Mouse (Mus musculus) MEL (cell line): Measurements from ENCODE around the gene Shpk. TPM values are rescaled to one million over a fixed set of nuclear protein-coding genes. Genes with fewer than 3 reads are reported as not detected.

Experiments
- DNase-seq: peaks from one replicate; pipeline ENCODE4 v3.0.0; 2011; ENCODE audit warnings: low read depth, low spot score
- H3K27ac ChIP-seq: 2 replicates; pipeline ENCODE4 v1.5.1; 2012; ENCODE audit warnings: low read depth, mild to moderate bottlenecking, control low read depth, low read length, moderate library complexity; ENCODE audit not compliant: control insufficient read depth
- H3K27me3 ChIP-seq, 2 experiments: fragments of 150-350 bp in 1 of 2; sonication (generic) in 1 of 2; 2 replicates each; pipeline ENCODE4 v1.6.1; 2012; ENCODE audit warnings: low read length in 2 of 2, mild to moderate bottlenecking in 2 of 2, improper control_type of control experiment in 1 of 2, moderate library complexity in 1 of 2; ENCODE audit not compliant: insufficient read depth in 2 of 2, control insufficient read depth in 1 of 2
- H3K36me3 ChIP-seq, 2 experiments: 2 replicates each; pipeline ENCODE4 v1.6.1; 2012 to 2014; ENCODE audit warnings: low read length in 2 of 2, improper control_type of control experiment in 1 of 2, inconsistent platforms in 1 of 2, mild to moderate bottlenecking in 1 of 2; ENCODE audit not compliant: insufficient read depth in 2 of 2, control insufficient read depth in 1 of 2
- H3K4me1 ChIP-seq, 2 experiments: fragments of 150-350 bp in 1 of 2; sonication (generic) in 1 of 2; 2 replicates each; pipeline ENCODE4 v1.6.1; 2012; ENCODE audit warnings: low read length in 2 of 2, improper control_type of control experiment in 1 of 2, mild to moderate bottlenecking in 1 of 2; ENCODE audit not compliant: insufficient read depth in 2 of 2, control insufficient read depth in 1 of 2
- H3K4me3 ChIP-seq, 2 experiments: fragments of 150-350 bp in 1 of 2; sonication (generic) in 1 of 2; 2 replicates each; pipeline ENCODE4 v1.5.1; 2012; ENCODE audit warnings: low read depth in 2 of 2, low read length in 2 of 2, mild to moderate bottlenecking in 2 of 2, moderate library complexity in 2 of 2, control low read depth in 1 of 2, improper control_type of control experiment in 1 of 2; ENCODE audit not compliant: control insufficient read depth in 1 of 2, insufficient read depth in 1 of 2
- H3K79me2 ChIP-seq: 2 replicates; pipeline ENCODE4 v1.6.1; 2012; ENCODE audit warnings: mild to moderate bottlenecking, low read length, moderate library complexity; ENCODE audit not compliant: control insufficient read depth, poor library complexity, insufficient read depth
- H3K9ac ChIP-seq: 2 replicates; pipeline ENCODE4 v1.6.1; 2012; ENCODE audit warnings: low read depth, mild to moderate bottlenecking, control low read depth, low read length, moderate library complexity; ENCODE audit not compliant: control insufficient read depth, poor library complexity, severe bottlenecking
- H3K9me3 ChIP-seq: fragments of 150-350 bp; sonication (generic); replicated peaks from 2 replicates; pipeline ENCODE4 v1.6.1; 2012; ENCODE audit warnings: mild to moderate bottlenecking, low read length, improper control_type of control experiment, moderate library complexity; ENCODE audit not compliant: insufficient read depth
- ETS1 ChIP-seq: IDR thresholded peaks from 2 replicates; pipeline ENCODE4 v1.6.1; 2012; ENCODE audit warnings: low read depth, mild to moderate bottlenecking, inconsistent platforms, low read length, improper control_type of control experiment, moderate library complexity
- GATA1 ChIP-seq: IDR thresholded peaks from 2 replicates; pipeline ENCODE4 v1.6.1; 2011; ENCODE audit warnings: low read depth, low read length, improper control_type of control experiment
- MAX ChIP-seq: IDR thresholded peaks from 2 replicates; pipeline ENCODE4 v1.6.1; 2011; ENCODE audit warnings: low read length, improper control_type of control experiment
- MEF2A ChIP-seq: IDR thresholded peaks from 2 replicates; pipeline ENCODE4 v1.6.1; 2014; ENCODE audit warnings: low read depth, mild to moderate bottlenecking, inconsistent platforms, low read length, improper control_type of control experiment; ENCODE audit not compliant: poor library complexity, insufficient replicate concordance, severe bottlenecking; ENCODE audit errors: extremely low read depth
- MYB ChIP-seq: IDR thresholded peaks from 2 replicates; pipeline ENCODE4 v1.6.1; 2011; ENCODE audit warnings: mild to moderate bottlenecking, low read depth, low read length, improper control_type of control experiment
- MYC ChIP-seq: IDR thresholded peaks from 2 replicates; pipeline ENCODE4 v1.6.1; 2011; ENCODE audit warnings: low read depth, mild to moderate bottlenecking, low read length, improper control_type of control experiment, moderate library complexity
- POLR2AphosphoS2 ChIP-seq: IDR thresholded peaks from 2 replicates; pipeline ENCODE4 v1.6.1; 2011; ENCODE audit warnings: low read length, improper control_type of control experiment
- TAL1 ChIP-seq: IDR thresholded peaks from 2 replicates; pipeline ENCODE4 v1.6.1; 2012; ENCODE audit warnings: mild to moderate bottlenecking, inconsistent platforms, low read length, moderate library complexity, mixed read lengths
- TCF12 ChIP-seq: IDR thresholded peaks from 2 replicates; pipeline ENCODE4 v1.6.1; 2014; ENCODE audit warnings: low read depth, mild to moderate bottlenecking, inconsistent platforms, low read length, improper control_type of control experiment, moderate library complexity
- UBTF ChIP-seq: IDR thresholded peaks from 2 replicates; pipeline ENCODE4 v1.6.1; 2012; ENCODE audit warnings: low read depth, mild to moderate bottlenecking, inconsistent platforms, low read length, improper control_type of control experiment, moderate library complexity, borderline replicate concordance; ENCODE audit not compliant: insufficient read depth
- USF2 ChIP-seq, 2 experiments: IDR thresholded peaks; 2 replicates each; pipeline ENCODE4 v1.6.1; 2011 to 2012; ENCODE audit warnings: improper control_type of control experiment in 2 of 2, low read length in 2 of 2, borderline replicate concordance in 1 of 2, inconsistent platforms in 1 of 2, low read depth in 1 of 2, mild to moderate bottlenecking in 1 of 2; ENCODE audit not compliant: insufficient read depth in 1 of 2
- polyA plus RNA-seq, 2 experiments: library from polyadenylated mRNA; stranded (reverse) in 1 of 2; unstranded in 1 of 2; fragments of >175 nt in 1 of 2; fragments of >200 nt in 1 of 2; gene quantifications; 2 replicates each; pipeline versions ENCODE4 v1.2.1 to v1.2.4; 2012; ENCODE audit warnings: low replicate concordance in 2 of 2, low read depth in 1 of 2; ENCODE audit not compliant: insufficient read length in 2 of 2, insufficient read depth in 1 of 2, missing spikeins in 1 of 2
- total RNA-seq: library from RNA; depleted of rRNA; stranded (reverse); fragments of 300-350 nt; gene quantifications from 2 replicates; pipeline ENCODE4 v1.2.3, GENCODE M21; 2012

The Shpk gene
- total and polyA plus RNA-seq, 3 experiments = 1.4 to 1.6 TPM; not detected in 1

DNA sequence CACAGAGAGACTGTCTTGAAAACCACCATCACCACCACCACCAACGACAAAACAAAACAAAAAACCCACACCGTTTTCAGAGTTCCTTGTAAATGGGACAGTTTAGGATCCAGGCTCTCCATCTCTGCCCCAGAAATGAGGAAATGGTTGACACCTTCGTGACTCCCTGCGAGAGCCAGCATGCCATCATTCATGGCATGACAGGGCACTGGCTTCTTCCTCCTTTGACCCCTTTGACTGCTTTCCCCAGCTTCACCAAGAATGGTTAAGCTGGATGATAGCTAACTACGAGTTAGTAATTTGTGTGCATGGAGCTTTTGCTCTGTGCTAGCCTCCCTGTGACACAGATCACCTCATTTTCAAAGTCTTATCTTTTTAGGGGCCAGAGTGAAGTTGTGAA is 37.0 kb upstream of the Shpk start:
- H3K9me3 ChIP-seq = no peaks in the 10 kb centered on the region
- H3K4me3 ChIP-seq = no peak overlapping the region
- H3K27me3 ChIP-seq = no peaks in the 10 kb centered on the region; a peak in 1 of 4 replicates
- no peaks in the 10 kb centered on the region for H3K79me2 ChIP-seq
- TF ChIP-seq USF2 (IDR thresholded peaks at IDR 0.05; ENCODE audit: borderline replicate concordance in 1 of 2, insufficient read depth in 1 of 2, low read depth in 1 of 2, low read length in 2 of 2) = no peak
- no peak for TF ChIP-seq MAX
- no peak for TF ChIP-seq TCF12
- no peak for TF ChIP-seq MEF2A
- TF ChIP-seq MYB = no peak
- no peak for TF ChIP-seq UBTF
- no peak for TF ChIP-seq GATA1
- no peak for TF ChIP-seq ETS1
- TF ChIP-seq POLR2AphosphoS2 = no peak
- no peak for TF ChIP-seq TAL1
- H3K9ac ChIP-seq = no peak overlapping the region
- H3K4me1 ChIP-seq = no peaks in the 10 kb centered on the region
- no peaks in the 10 kb centered on the region for H3K36me3 ChIP-seq
- DNase-seq = no peak
- no peak overlapping the region for H3K27ac ChIP-seq

DNA sequence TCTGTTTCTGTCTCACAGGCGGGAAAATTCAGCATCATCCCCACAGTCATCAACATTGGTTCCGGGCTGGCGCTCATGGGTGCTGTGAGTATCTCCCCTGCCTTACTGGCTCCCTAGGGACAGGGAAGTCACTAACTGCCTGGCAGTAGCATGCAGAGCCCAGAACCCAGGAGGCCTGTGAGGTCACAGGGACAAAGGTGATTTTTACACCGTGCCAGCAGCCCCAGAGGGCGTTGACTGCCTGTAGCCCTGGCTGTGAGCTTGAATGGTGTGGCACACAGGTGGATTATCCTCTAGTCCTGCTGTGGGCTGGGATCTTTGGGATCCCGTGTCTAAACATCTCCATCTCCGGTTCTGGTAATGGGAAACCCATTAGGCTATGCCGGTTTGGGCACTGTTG is 31.2 kb upstream of the Shpk start:
- no peak overlapping the region for H3K4me3 ChIP-seq
- H3K36me3 ChIP-seq = no peaks in the 10 kb centered on the region; a peak in 1 of 4 replicates
- TF ChIP-seq TCF12 = no peak
- TF ChIP-seq MYC = no peak
- no peaks in the 10 kb centered on the region for H3K79me2 ChIP-seq
- H3K27me3 ChIP-seq = no peaks in the 10 kb centered on the region
- H3K4me1 ChIP-seq = no peaks in the 10 kb centered on the region
- no peak overlapping the region for H3K9ac ChIP-seq
- no peak overlapping the region for H3K27ac ChIP-seq
- no peaks in the 10 kb centered on the region for H3K9me3 ChIP-seq
- no peak for DNase-seq

DNA sequence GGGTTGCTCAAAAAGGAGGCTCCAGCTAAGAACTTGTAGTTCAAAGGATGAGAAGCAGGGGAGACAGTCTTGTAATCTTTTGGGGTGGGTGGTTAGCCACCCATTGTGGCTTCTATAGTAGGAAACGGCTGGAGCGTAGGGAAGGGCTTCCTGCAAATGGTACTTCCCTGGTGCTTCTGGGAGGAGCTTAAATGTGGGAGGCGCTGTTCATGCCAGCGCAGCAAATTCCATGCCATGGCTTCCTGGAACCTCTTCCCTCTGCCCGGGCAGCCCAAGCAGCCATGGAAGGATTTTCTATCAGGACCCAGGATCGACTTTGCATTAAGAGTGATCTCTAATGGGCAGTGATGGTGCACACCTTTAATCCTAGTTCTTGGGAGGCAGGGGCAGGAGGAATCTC is 30.7 kb upstream of the Shpk start:
- H3K27me3 ChIP-seq = no peaks in the 10 kb centered on the region
- H3K36me3 ChIP-seq = peaks cover 0 to 4% of the 10 kb centered on the region in 2 experiments; a peak in 1 of 4 replicates
- H3K9me3 ChIP-seq = no peaks in the 10 kb centered on the region
- no peak overlapping the region for H3K27ac ChIP-seq
- TF ChIP-seq USF2 (IDR thresholded peaks at IDR 0.05; ENCODE audit: borderline replicate concordance in 1 of 2, insufficient read depth in 1 of 2, low read depth in 1 of 2, low read length in 2 of 2) (no peak), GATA1 (no peak)
- H3K79me2 ChIP-seq = peaks cover 2% of the 10 kb centered on the region; the same call in 1 of the 2 replicates
- no peak overlapping the region for H3K9ac ChIP-seq
- no peak overlapping the region for H3K4me3 ChIP-seq
- DNase-seq = no peak
- no peaks in the 10 kb centered on the region for H3K4me1 ChIP-seq
